Mouse (Mus musculus) stomach, postnatal 0 days (tissue): ENCODE results near the gene Ddx1. TPM values are rescaled to one million over a fixed set of nuclear protein-coding genes. Genes with fewer than 3 reads are reported as not detected.

Experiments used
- ATAC-seq: fragments of 200-750 bp; cut with Nextera tagmentation; 2 replicates; pipeline ENCODE4 v1.8.0; 2017; ENCODE audit not compliant: low FRiP score, low TSS enrichment
- DNase-seq: peaks from one replicate; pipeline ENCODE4 v3.0.0-alpha.2; 2016; ENCODE audit warnings: low spot score
- H3K27ac ChIP-seq: fragments of 300-500 bp; sonication (generic); replicated peaks from 2 replicates; pipeline ENCODE4 v1.5.1; 2014; ENCODE audit warnings: mild to moderate bottlenecking, control low read depth
- H3K27me3 ChIP-seq: fragments of 300-500 bp; sonication (generic); 2 replicates; pipeline ENCODE4 v1.6.1; 2014; ENCODE audit warnings: low read length; ENCODE audit not compliant: control insufficient read depth, insufficient read depth
- H3K36me3 ChIP-seq: fragments of 300-500 bp; sonication (generic); 2 replicates; pipeline ENCODE4 v1.6.1; 2014; ENCODE audit warnings: low read length, mixed read lengths; ENCODE audit not compliant: control insufficient read depth, insufficient read depth
- H3K4me1 ChIP-seq: fragments of 300-500 bp; sonication (generic); replicated peaks from 2 replicates; pipeline ENCODE4 v1.6.1; 2014; ENCODE audit warnings: antibody characterized with exemption; ENCODE audit not compliant: control insufficient read depth, insufficient read depth
- H3K4me2 ChIP-seq: fragments of 300-500 bp; sonication (generic); replicated peaks from 2 replicates; pipeline ENCODE4 v1.6.1; 2014; ENCODE audit warnings: low read depth, mild to moderate bottlenecking, control low read depth, moderate library complexity
- H3K4me3 ChIP-seq: fragments of 300-500 bp; sonication (generic); 2 replicates; pipeline ENCODE4 v1.5.1; 2014; ENCODE audit warnings: low read depth, low read length, control low read depth
- H3K9ac ChIP-seq: fragments of 300-500 bp; sonication (generic); 2 replicates; pipeline ENCODE4 v1.6.1; 2014; ENCODE audit warnings: mild to moderate bottlenecking, low read length, control low read depth, mixed read lengths
- H3K9me3 ChIP-seq: fragments of 300-500 bp; sonication (generic); 2 replicates; pipeline ENCODE4 v1.6.1; 2016; ENCODE audit warnings: low read length; ENCODE audit not compliant: control insufficient read depth
- CTCF ChIP-seq: IDR thresholded peaks from 2 replicates; pipeline ENCODE4 v1.5.1; 2016; ENCODE audit warnings: antibody characterized with exemption, low read depth, mild to moderate bottlenecking, moderate library complexity
- EP300 ChIP-seq: optimal IDR thresholded peaks from 2 replicates; pipeline ENCODE3; 2016; ENCODE audit warnings: antibody characterized with exemption
- WGBS: fragments of 180-500 bp; shearing (Covaris S2); extraction: QIAGEN DNeasy Blood & Tissue Kit; methylation state at CpG from one replicate; pipeline ENCODE4 v1.1.7; 2014; 5-methylcytosine and 5-hydroxymethylcytosine counted together
- polyA plus RNA-seq: library from polyadenylated mRNA; unstranded; fragments of >200 nt; fragmentation: Nextera tagmentation; extraction: Ambion mirVana; gene quantifications from 2 replicates; pipeline ENCODE4 v1.2.1, GENCODE M21; 2015

Ddx1 gene
- polyA plus RNA-seq, 1 experiment from 2014 or later = 61.3 TPM

DNA sequence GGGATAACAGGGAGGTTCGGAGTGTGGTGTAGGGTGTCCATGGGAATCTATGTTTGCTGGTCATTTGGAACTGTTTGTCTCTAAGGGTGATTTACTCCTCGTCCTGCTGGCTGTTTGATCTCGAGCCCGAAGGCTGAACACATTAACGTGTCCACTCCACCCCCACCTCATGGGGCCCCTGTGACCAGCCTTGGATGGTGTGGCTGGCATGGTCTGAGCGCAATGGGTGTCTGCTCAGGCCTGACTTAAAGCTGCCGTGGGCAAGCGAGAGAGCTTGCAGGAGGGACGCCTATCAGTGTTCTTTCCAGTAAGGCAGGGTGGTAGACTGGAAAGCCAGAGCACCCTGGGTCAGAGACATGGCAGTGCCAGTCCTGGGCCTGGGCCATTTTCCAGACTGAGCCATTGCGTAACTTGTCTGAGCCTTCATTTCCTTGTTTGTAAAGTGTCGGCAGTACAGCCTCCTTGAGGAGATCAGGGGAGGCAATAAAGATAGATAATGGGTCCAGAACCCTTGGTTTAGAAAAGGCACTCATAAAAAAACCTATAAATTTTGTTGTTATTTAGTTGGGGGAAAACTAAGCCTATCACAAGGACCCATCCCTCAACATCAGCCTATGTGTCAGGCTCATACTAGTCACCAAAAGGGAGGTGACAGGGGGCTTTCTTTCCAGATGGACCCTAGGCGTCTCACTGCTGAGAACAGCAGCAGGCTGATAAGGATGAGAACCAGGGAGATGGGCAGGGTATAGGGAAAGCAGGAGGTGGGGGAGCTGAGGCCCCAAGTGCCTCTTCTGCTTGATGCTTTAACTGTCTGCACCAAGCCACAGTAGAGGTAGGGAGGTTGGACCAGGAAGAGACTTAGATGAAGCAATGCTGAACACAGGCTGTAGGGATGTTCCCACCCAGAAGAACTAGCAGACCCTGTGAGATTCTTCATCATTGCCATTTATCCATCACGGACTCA is 49.4 kb downstream of the Ddx1 start:
- 75% methylated on average over 13 of the region's 13 CpGs for WGBS
- H3K4me2 ChIP-seq = no peak overlapping the region
- no peak for DNase-seq
- ATAC-seq = no peak
- no peak overlapping the region for H3K9ac ChIP-seq
- no peak overlapping the region for H3K4me3 ChIP-seq
- no peaks in the 10 kb centered on the region for H3K36me3 ChIP-seq
- H3K4me1 ChIP-seq = no peaks in the 10 kb centered on the region
- no peak overlapping the region for H3K27ac ChIP-seq
- H3K9me3 ChIP-seq = no peaks in the 10 kb centered on the region
- no peaks in the 10 kb centered on the region for H3K27me3 ChIP-seq
- TF ChIP-seq EP300 (no peak), CTCF (no peak)

DNA sequence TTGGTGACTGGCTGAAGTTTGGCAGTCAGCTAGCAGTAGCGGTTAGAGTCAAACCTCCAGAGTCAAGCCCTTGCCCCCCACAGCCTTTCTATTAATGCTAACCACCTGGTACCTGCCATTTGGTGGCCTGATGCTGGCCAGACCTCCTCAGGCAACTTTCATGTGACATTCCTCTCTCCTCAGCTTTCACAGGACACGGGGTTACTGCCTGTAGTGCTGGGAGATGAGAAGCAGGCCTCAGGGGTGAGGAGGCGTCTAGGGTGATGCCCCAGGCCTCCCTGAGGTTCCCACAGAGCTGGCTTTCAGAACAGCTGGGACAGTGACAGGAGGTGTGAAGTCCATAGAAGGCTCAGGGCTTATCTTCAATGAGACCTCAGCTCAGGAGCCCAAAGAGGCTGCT is 50.9 kb downstream of the Ddx1 start:
- Histone ChIP-seq H3K4me1 (no peaks in the 10 kb centered on the region), H3K9me3 (no peaks in the 10 kb centered on the region), H3K9ac (no peak overlapping the region), H3K27ac (no peak overlapping the region), H3K27me3 (no peaks in the 10 kb centered on the region), H3K4me2 (no peak overlapping the region), H3K4me3 (no peak overlapping the region), H3K36me3 (no peaks in the 10 kb centered on the region)
- 68% methylated on average over 3 of the region's 3 CpGs for WGBS
- ATAC-seq (no peak), DNase-seq (no peak)
- TF ChIP-seq EP300 = no peak
- no peak for TF ChIP-seq CTCF

DNA sequence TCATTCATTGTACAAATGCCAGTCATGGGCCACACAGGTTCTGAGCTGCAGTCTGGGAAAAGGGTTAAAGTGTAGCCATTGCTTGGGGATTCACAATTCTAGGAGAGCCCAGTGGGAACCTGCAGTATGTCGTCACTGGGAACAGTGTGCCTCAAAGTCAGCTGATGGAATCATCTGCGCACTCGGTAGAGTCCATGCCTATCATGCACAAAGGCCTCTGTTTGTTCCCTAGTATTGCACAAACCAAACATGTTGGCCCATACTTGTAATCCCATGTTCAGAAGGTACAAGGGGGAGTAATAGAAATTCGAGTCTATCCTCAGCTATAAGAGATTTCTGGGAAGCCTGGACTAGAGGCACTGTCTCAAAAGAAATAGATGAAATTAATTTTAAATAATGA is 52.9 kb downstream of the Ddx1 start:
- WGBS = 76% methylated on average over 4 of the region's 4 CpGs
- DNase-seq (no peak), ATAC-seq (no peak)
- Histone ChIP-seq H3K36me3 (no peaks in the 10 kb centered on the region), H3K4me3 (no peak overlapping the region), H3K9me3 (no peaks in the 10 kb centered on the region), H3K27ac (no peak overlapping the region), H3K27me3 (no peaks in the 10 kb centered on the region), H3K9ac (no peak overlapping the region), H3K4me2 (no peak overlapping the region), H3K4me1 (no peaks in the 10 kb centered on the region)
- TF ChIP-seq CTCF (no peak), EP300 (no peak)

DNA sequence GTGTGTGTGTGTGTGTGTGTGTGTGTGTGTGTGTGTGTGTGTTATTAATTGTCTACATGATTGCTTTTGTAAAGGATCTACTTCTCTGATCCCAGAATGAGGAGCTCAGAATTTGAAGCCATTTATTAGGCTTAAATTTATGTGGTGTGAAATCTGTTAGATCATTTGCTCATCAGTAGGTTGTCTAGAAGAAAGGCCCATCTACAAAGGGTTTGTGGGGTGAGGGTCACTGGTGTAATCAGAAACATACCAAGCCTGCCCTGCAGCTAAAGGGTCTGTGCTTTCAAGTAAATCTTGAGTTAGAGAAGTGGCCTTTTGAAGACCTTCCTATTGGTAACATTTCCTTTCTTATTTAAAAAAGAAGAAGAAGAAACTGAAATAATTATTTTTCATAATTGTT is 53.5 kb downstream of the Ddx1 start:
- Histone ChIP-seq H3K9ac (no peak overlapping the region), H3K4me3 (no peak overlapping the region), H3K27ac (no peak overlapping the region), H3K4me2 (no peak overlapping the region), H3K9me3 (no peaks in the 10 kb centered on the region), H3K36me3 (no peaks in the 10 kb centered on the region), H3K4me1 (no peaks in the 10 kb centered on the region), H3K27me3 (no peaks in the 10 kb centered on the region)
- ATAC-seq (no peak), DNase-seq (no peak)
- TF ChIP-seq EP300 (no peak), CTCF (no peak)

DNA sequence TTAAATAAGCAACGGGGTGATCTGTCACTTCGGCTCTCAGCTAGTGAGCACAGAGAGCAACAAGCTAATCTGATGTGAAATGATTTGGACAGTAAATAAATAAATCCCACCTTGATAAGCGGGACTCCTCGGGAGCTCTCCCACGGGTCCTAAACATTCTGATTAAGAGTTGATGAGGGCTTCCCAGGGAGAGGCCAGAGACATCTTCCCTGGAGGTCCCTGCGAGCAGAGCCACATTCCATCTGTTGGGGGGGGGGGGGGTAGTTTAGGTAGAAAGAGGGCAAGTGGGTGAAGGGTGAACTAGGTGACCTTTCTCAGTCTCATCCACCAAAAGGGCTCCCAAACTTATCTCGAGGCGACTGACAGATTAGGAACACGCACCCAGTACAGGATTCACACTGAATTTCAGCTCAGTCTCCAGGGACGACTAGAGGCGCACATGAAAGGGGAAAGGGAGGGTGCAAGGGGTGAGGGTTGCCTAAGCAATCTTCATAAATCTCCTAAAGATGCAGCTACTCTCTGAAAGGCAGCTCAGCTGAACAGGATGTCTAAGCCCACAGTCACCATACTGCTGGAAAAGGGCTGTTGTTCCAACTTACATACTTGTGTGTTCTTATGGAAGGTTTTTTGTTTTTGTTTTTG is 60.8 kb downstream of the Ddx1 start:
- no peak overlapping the region for H3K4me3 ChIP-seq

DNA sequence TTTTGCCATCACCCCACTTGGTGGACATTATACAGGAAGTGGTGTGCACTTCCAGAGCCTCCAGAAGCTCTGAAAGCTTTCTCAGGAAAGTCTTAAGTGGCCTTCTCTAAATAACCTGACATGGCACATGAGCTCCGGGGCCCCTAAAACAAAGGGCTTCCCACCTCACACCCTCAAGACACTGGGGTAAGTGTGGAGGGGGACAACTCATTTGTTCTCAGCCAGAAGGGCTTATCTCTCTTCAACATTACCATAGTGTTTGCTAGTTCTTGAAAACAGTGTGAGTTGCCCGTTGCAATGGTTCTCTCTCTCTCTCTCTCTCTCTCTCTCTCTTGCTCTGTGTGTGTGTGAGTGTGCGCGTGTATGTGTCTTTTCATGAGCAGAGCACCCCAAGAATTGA is 62.8 kb downstream of the Ddx1 start:
- 77% methylated on average over 4 of the region's 4 CpGs for WGBS
- Histone ChIP-seq H3K36me3 (no peaks in the 10 kb centered on the region), H3K27ac (no peak overlapping the region), H3K9ac (no peak overlapping the region), H3K27me3 (no peaks in the 10 kb centered on the region), H3K4me1 (no peaks in the 10 kb centered on the region), H3K9me3 (no peaks in the 10 kb centered on the region), H3K4me3 (no peak overlapping the region), H3K4me2 (no peak overlapping the region)
- TF ChIP-seq EP300 (no peak), CTCF (no peak)
- DNase-seq = no peak
- no peak for ATAC-seq

More for the DNA sequence above, 60.8 kb downstream of the Ddx1 start:
- no peaks in the 10 kb centered on the region for H3K27me3 ChIP-seq
- H3K36me3 ChIP-seq = no peaks in the 10 kb centered on the region
- H3K9ac ChIP-seq = no peak overlapping the region
- no peaks in the 10 kb centered on the region for H3K4me1 ChIP-seq
- no peak for TF ChIP-seq EP300
- TF ChIP-seq CTCF = no peak
- H3K4me2 ChIP-seq = no peak overlapping the region
- WGBS = 27% methylated on average over 11 of the region's 11 CpGs
- no peak overlapping the region for H3K27ac ChIP-seq
- DNase-seq = no peak
- no peak for ATAC-seq
- no peaks in the 10 kb centered on the region for H3K9me3 ChIP-seq
